Mouse (Mus musculus) kidney, adult 2 months (tissue): ENCODE measurements around the gene Trappc3. TPM values are rescaled to one million over a fixed set of nuclear protein-coding genes. Genes with fewer than 3 reads are reported as not detected.
A peak's percentile ranks its signal among the peaks of the same experiment; 100 is the strongest.

Experiments
- DNase-seq: peaks from one replicate; pipeline ENCODE4 v3.0.0; 2021
- H3K27ac ChIP-seq: fragments of 200-500 bp; 2 replicates; pipeline ENCODE4 v1.5.1; 2012; ENCODE audit warnings: low read depth, low read length, control low read depth, inconsistent platforms; ENCODE audit not compliant: insufficient read depth
- H3K27me3 ChIP-seq: fragments of 200-500 bp; replicated peaks from 2 replicates; pipeline ENCODE4 v1.6.1; 2012; ENCODE audit warnings: mild to moderate bottlenecking, moderate library complexity, low read length, inconsistent platforms; ENCODE audit not compliant: control insufficient read depth, insufficient read depth
- H3K36me3 ChIP-seq: fragments of 200-500 bp; 2 replicates; pipeline ENCODE4 v1.6.1; 2012; ENCODE audit warnings: mild to moderate bottlenecking, moderate library complexity, low read length, inconsistent platforms; ENCODE audit not compliant: control insufficient read depth, insufficient read depth
- H3K4me1 ChIP-seq: fragments of 200-500 bp; 2 replicates; pipeline ENCODE4 v1.6.1; 2011; ENCODE audit warnings: low read length; ENCODE audit not compliant: control insufficient read depth, insufficient read depth
- H3K4me3 ChIP-seq: fragments of 200-500 bp; 2 replicates; pipeline ENCODE4 v1.5.1; 2011; ENCODE audit warnings: mild to moderate bottlenecking, low read depth, low read length, control low read depth; ENCODE audit not compliant: insufficient read depth
- CTCF ChIP-seq: fragments of 200-500 bp; conservative IDR thresholded peaks from 2 replicates; pipeline ENCODE4 v1.5.1; 2011; ENCODE audit warnings: low read depth, mild to moderate bottlenecking, control low read depth, low read length, moderate library complexity, mixed read lengths; ENCODE audit not compliant: insufficient read depth, insufficient read length
- POLR2A ChIP-seq: fragments of 200-500 bp; IDR thresholded peaks from one replicate; pipeline ENCODE4 v1.6.1; 2011; ENCODE audit warnings: low read depth, low read length, control low read depth
- WGBS: fragments of 180-500 bp; shearing (Covaris S2); methylation state at CpG from one replicate; pipeline ENCODE4 v1.1.7; 2018; 5-methylcytosine and 5-hydroxymethylcytosine counted together
- polyA plus RNA-seq: library from polyadenylated mRNA; depleted of rRNA; stranded (reverse); fragments of >200 nt; gene quantifications from 2 replicates; pipeline ENCODE4 v1.2.3, GENCODE M21; 2012

Trappc3 gene
- polyA plus RNA-seq, 1 experiment = 75.5 TPM

DNA sequence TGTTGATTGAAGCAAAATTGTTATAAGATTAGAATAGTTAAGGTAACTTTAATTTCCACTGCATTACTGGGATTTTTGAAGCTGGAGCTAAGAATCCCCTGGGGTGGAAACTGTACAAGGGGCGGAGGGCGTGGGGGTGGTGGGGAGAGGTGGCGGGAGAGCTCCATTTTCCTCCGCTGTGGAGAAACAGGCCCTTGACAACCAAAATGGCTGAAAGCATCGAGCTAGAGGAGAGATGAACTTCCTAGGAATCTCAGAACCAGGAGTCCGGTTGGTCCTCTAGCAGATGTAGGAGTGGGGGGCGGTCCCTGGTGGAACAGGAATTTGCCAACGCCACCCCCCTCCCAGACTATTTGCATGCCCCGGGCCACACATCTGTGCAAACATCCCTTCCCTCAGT lies 19.6 kb downstream of the Trappc3 start:
- WGBS = 74% methylated on average over 9 of the region's 9 CpGs
- no peaks in the 10 kb centered on the region for H3K4me1 ChIP-seq
- DNase-seq = no peak
- H3K27ac ChIP-seq = no peak overlapping the region
- TF ChIP-seq CTCF = no peak
- no peak for TF ChIP-seq POLR2A
- no peaks in the 10 kb centered on the region for H3K36me3 ChIP-seq
- H3K27me3 ChIP-seq = no peaks in the 10 kb centered on the region
- H3K4me3 ChIP-seq = no peak overlapping the region

DNA sequence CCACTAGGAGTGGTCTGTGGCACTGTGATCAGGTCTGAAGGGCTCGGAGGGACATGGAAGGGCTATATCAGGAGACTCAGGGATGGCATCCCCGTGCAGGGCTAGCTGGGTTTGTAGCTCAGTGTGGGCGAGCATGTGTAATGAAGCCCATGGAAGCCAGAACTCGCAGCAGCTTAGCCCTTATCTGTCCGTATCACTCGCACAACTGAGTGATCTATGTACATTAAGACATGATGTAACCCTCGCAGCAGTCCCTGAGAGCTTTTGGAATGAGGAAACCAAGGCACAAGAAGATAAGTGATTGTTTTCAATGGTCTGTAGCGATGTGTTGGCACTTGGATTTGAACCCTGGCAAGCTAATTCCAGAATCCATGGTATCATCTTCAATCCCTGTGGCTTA lies 21.5 kb downstream of the Trappc3 start:
- Histone ChIP-seq H3K36me3 (no peaks in the 10 kb centered on the region), H3K27me3 (no peaks in the 10 kb centered on the region), H3K4me1 (no peaks in the 10 kb centered on the region), H3K27ac (no peak overlapping the region), H3K4me3 (no peak overlapping the region)
- DNase-seq = no peak
- TF ChIP-seq POLR2A = no peak
- WGBS = 93% methylated on average over 8 of the region's 8 CpGs

DNA sequence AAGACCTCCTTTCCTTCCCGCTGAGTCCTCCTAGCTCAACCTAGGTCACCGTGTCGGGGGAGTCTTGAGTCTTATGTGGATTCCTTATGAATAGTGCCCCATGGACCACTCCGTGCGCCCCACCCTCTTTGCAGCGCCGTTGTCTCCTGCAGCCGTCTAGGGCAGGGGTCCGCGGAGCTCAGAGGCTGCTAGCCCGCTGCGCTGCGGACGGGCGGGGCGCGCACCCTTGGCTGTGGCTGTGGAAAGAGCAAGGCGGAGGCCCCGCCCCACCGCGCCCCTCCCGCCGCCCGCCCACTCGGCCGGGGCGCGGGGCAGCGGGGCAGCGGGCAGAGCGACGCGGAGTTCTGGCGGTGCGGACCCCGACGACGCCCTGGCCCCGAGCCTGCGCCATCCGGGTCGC lies 24.4 kb downstream of the Trappc3 start, which contains the start of gene Col8a2:
Col8a2 (plus strand) TSS at position 302 of the 400 bp plus-strand sequence.
- H3K27ac ChIP-seq = no peak within 1 kb of the TSS
- no peak for TF ChIP-seq POLR2A
- TF ChIP-seq CTCF = no peak
- peak within 1 kb of the TSS; percentile 20; the same call in 1 of the 2 replicates for H3K4me3 ChIP-seq
- no peak for DNase-seq
- H3K36me3 ChIP-seq = no peaks in the 10 kb centered on the region
- H3K27me3 ChIP-seq = no peaks in the 10 kb centered on the region
- 2% methylated on average over 42 of the region's 42 CpGs for WGBS
- H3K4me1 ChIP-seq = no peaks in the 10 kb centered on the region

DNA sequence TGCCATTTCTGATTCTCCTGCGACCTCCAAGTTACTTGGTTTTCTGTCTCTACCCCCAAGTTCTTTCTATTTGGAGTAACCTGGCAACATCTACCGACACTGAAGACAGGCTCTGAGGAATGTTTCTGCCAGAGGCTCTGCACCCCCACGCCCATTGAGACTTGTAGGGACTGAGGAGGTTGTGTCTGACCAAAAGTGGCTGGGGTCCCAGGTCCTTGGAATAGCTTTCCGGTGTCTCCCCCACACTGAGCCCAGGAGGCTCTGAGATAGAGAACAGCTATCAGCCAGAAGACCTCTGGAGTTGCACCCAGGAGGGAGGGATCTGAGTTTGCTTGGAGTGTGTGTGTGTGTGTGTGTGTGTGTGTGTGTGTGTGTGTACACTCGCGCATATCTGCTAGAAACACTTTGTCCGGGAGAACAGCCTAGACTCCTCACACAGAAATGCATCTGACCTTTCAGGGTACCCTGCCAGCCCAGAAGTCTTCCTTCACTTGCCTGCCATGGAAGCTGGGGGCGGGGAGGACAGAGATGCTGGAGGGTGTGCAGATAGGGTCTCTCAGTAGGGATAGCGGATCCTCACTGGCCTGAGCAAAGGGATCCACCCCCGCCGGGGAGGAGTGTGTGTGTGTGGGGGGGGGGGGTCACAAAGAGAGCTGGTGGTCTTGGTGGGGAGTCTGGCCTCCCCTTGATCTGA lies 25.3 kb downstream of the Trappc3 start:
- no peak overlapping the region for H3K27ac ChIP-seq
- DNase-seq = no peak
- TF ChIP-seq CTCF (no peak), POLR2A (no peak)
- H3K4me3 ChIP-seq = no peak overlapping the region
- no peaks in the 10 kb centered on the region for H3K27me3 ChIP-seq
- no peaks in the 10 kb centered on the region for H3K36me3 ChIP-seq
- H3K4me1 ChIP-seq = no peaks in the 10 kb centered on the region
- 34% methylated on average over 11 of the region's 11 CpGs for WGBS

DNA sequence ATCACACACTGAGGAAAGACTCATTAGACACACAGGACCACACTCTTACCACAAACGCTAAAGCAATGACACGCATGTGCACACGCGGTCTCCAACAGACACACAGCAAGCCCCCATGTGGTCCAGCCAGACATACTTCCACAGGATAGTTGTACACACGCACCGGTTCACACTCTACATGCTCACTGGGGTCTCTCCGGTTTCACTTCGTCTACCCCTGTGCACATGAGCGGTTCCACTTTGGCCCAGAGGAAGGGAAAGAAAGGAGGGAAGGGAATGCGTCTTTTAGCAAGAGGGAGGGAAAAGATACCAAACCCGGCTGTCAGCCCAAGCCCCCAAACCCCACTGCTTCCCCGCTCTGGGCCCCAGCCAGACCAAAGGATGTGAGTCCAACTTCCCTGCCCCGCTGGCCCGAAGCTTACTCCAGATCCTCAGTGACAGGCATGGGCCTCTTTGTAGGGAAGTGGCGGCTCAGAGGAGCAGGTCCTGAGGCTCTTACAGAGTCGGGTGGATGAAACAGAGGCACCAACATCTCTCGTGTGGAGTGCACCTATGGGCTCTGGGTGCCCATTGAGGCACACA lies 26.1 kb downstream of the Trappc3 start:
- H3K27me3 ChIP-seq = no peaks in the 10 kb centered on the region
- H3K27ac ChIP-seq = no peak overlapping the region
- DNase-seq = no peak
- WGBS = 38% methylated on average over 17 of the region's 17 CpGs
- no peaks in the 10 kb centered on the region for H3K4me1 ChIP-seq
- H3K4me3 ChIP-seq = no peak overlapping the region
- no peaks in the 10 kb centered on the region for H3K36me3 ChIP-seq
- TF ChIP-seq CTCF (no peak), POLR2A (no peak)

DNA sequence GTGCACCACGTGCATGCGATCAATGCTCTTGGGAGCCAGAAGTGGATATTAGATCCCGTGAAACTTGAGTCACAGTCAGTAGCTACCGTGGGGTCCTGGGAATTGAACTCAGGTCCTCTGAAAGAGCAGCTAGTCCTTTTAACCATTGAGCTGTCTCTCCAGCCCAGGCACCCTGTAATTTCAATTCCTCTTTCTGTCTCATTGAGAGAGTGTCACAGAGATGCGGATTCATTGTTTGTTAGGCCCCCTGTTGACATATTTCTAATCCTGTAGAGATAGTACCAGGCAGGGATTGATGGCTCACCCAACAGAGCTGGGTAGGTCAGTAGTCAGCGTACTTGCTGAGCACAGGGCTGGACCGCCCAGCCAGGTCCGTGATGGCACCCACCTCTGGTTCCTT lies 28.2 kb downstream of the Trappc3 start:
- no peak for TF ChIP-seq CTCF
- no peak for TF ChIP-seq POLR2A
- Histone ChIP-seq H3K4me1 (no peaks in the 10 kb centered on the region), H3K27me3 (no peaks in the 10 kb centered on the region), H3K4me3 (no peak overlapping the region), H3K27ac (no peak overlapping the region), H3K36me3 (no peaks in the 10 kb centered on the region)
- WGBS = 91% methylated on average over 8 of the region's 8 CpGs
- DNase-seq = no peak

DNA sequence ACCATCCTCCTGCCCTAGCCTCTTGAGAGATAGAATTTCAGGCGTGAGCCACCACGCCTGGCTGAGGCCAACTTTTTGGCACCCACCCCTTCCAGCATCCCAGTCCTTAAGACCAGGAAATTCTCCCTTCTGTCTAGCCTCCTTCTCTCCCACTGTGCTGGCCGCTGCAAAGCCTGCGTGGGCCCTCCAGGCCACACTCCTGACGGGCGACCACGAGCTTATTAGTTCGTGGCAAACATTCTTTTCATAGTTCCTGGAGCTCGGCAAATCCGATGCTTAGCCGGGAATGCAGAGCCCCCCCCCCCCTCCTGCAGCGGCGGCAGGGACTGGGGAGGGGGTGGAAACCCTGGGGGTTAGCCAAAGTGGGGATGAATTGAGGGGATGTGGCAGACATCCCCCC lies 29.1 kb downstream of the Trappc3 start:
- H3K27me3 ChIP-seq = no peaks in the 10 kb centered on the region
- no peaks in the 10 kb centered on the region for H3K36me3 ChIP-seq
- H3K27ac ChIP-seq = no peak overlapping the region
- H3K4me3 ChIP-seq = no peak overlapping the region
- WGBS = 34% methylated on average over 13 of the region's 13 CpGs
- DNase-seq = no peak
- H3K4me1 ChIP-seq = no peaks in the 10 kb centered on the region
- TF ChIP-seq POLR2A = no peak
- TF ChIP-seq CTCF = no peak
